Mouse (Mus musculus): ENCODE data around the gene Kcnab2. TPM values are rescaled to one million over a fixed set of nuclear protein-coding genes. Genes with fewer than 3 reads are reported as not detected.

The Kcnab2 gene
- total RNA-seq (2021), result 6.2 and 15.7 TPM in 2 replicates
- long read RNA-seq, experiment 1, partial matches to known transcripts, result 1 of 9 reads
- long read RNA-seq, experiment 1, other reads (novel, unspliced or antisense), result 4 of 9 reads
- long read RNA-seq, experiment 2, partial matches to known transcripts, result 0 of 3 reads
- long read RNA-seq, experiment 2, other reads (novel, unspliced or antisense), result 0 of 3 reads

GRCm38 (mm10) chr4:152477466-152478223, at the start of gene Kcnab2:
Gene Kcnab2 (minus strand): TSS chr4:152477871.
- peak; percentile 99 for DNase-seq

- DNase-seq, result peak; percentile 67
Observed at GRCm38 (mm10) chr4:152520083-152520482, 42.4 kb upstream of the Kcnab2 start.

GRCm38 (mm10) chr4:152519106-152519505, 41.4 kb upstream of the Kcnab2 start:
- no peak for DNase-seq

GRCm38 (mm10) chr4:152514884-152515283, 37.2 kb upstream of the Kcnab2 start:
- DNase-seq, result no peak

- no peak for DNase-seq
Observed at GRCm38 (mm10) chr4:152512221-152512925, 34.7 kb upstream of the Kcnab2 start.

- DNase-seq, result peak; percentile 60
Observed at GRCm38 (mm10) chr4:152494360-152494879, 16.7 kb upstream of the Kcnab2 start.

GRCm38 (mm10) chr4:152491250-152491899, 13.7 kb upstream of the Kcnab2 start:
- DNase-seq, result peak; percentile 87

GRCm38 (mm10) chr4:152490311-152490710, 12.6 kb upstream of the Kcnab2 start:
- DNase-seq, result no peak

GRCm38 (mm10) chr4:152488046-152488445, 10.4 kb upstream of the Kcnab2 start:
- no peak for DNase-seq

GRCm38 (mm10) chr4:152480426-152480825, 2.8 kb upstream of the Kcnab2 start:
- DNase-seq, result no peak

GRCm38 (mm10) chr4:152478224-152478567, 525 bp upstream of the Kcnab2 start:
- DNase-seq, result no peak

GRCm38 (mm10) chr4:152477106-152477465, 585 bp downstream of the Kcnab2 start:
- DNase-seq, result no peak

- DNase-seq, result no peak
Observed at GRCm38 (mm10) chr4:152476427-152477023, 1.1 kb downstream of the Kcnab2 start, which contains the start of gene Nphp4. Gene Nphp4 (plus strand): TSS chr4:152476706.

- no peak for DNase-seq
Observed at GRCm38 (mm10) chr4:152475941-152476340, 1.7 kb downstream of the Kcnab2 start.

- no peak for DNase-seq
Observed at GRCm38 (mm10) chr4:152467951-152468350, 9.7 kb downstream of the Kcnab2 start.

GRCm38 (mm10) chr4:152466601-152467000, 11.1 kb downstream of the Kcnab2 start:
- DNase-seq, result no peak

GRCm38 (mm10) chr4:152465116-152465515, 12.6 kb downstream of the Kcnab2 start:
- DNase-seq, result no peak

GRCm38 (mm10) chr4:152463147-152463546, 14.5 kb downstream of the Kcnab2 start:
- DNase-seq, result peak; percentile 35

- DNase-seq, result no peak
Observed at GRCm38 (mm10) chr4:152462516-152462915, 15.2 kb downstream of the Kcnab2 start.

- DNase-seq, result no peak
Observed at GRCm38 (mm10) chr4:152457673-152458072, 20.0 kb downstream of the Kcnab2 start.

GRCm38 (mm10) chr4:152456609-152457008, 21.1 kb downstream of the Kcnab2 start:
- DNase-seq, result no peak

- no peak for DNase-seq
Observed at GRCm38 (mm10) chr4:152454153-152454552, 23.5 kb downstream of the Kcnab2 start.
